Mouse (Mus musculus) liver, embryonic 12.5 days (tissue): ENCODE measurements around the gene Cwc25. TPM values are rescaled to one million over a fixed set of nuclear protein-coding genes. Genes with fewer than 3 reads are reported as not detected.
"Not testable (repeated sequence)": the region's sequence is repeated elsewhere in the genome, so short reads cannot be mapped to it uniquely, and the experiment has no call there.

Experiments used
- ATAC-seq: fragments of 200-750 bp; cut with Nextera tagmentation; 2 replicates; pipeline ENCODE4 v1.8.0; 2017; ENCODE audit warnings: moderate number of reproducible peaks, mild to moderate bottlenecking, moderate library complexity
- H3K27ac ChIP-seq: fragments of 300-500 bp; sonication (generic); 2 replicates; pipeline ENCODE4 v1.5.1; 2016; ENCODE audit warnings: mild to moderate bottlenecking
- H3K27me3 ChIP-seq: fragments of 300-500 bp; sonication (generic); replicated peaks from 2 replicates; pipeline ENCODE4 v1.6.1; 2016; ENCODE audit warnings: mild to moderate bottlenecking, moderate library complexity
- H3K36me3 ChIP-seq: fragments of 300-500 bp; sonication (generic); 2 replicates; pipeline ENCODE4 v1.6.1; 2016; ENCODE audit warnings: mild to moderate bottlenecking, moderate library complexity
- H3K4me1 ChIP-seq: fragments of 300-500 bp; sonication (generic); 2 replicates; pipeline ENCODE4 v1.6.1; 2016
- H3K4me2 ChIP-seq: fragments of 300-500 bp; sonication (generic); 2 replicates; pipeline ENCODE4 v1.6.1; 2016; ENCODE audit warnings: mild to moderate bottlenecking, moderate library complexity
- H3K4me3 ChIP-seq: fragments of 300-500 bp; sonication (generic); 2 replicates; pipeline ENCODE4 v1.5.1; 2016; ENCODE audit warnings: mild to moderate bottlenecking, moderate library complexity
- H3K9ac ChIP-seq: fragments of 300-500 bp; sonication (generic); 2 replicates; pipeline ENCODE4 v1.6.1; 2016; ENCODE audit warnings: mild to moderate bottlenecking, moderate library complexity
- H3K9me3 ChIP-seq: fragments of 300-500 bp; sonication (generic); replicated peaks from 2 replicates; pipeline ENCODE4 v1.6.1; 2016; ENCODE audit warnings: mild to moderate bottlenecking, moderate library complexity
- WGBS: fragments of 180-500 bp; shearing (Covaris S2); methylation state at CpG from one replicate; pipeline ENCODE4 v1.1.7; 2016; ENCODE audit not compliant: insufficient replicate concordance; 5-methylcytosine and 5-hydroxymethylcytosine counted together
- polyA plus RNA-seq: library from polyadenylated mRNA; unstranded; fragments of >200 nt; fragmentation: Nextera tagmentation; extraction: Ambion mirVana; gene quantifications from 2 replicates; pipeline ENCODE4 v1.2.1, GENCODE M21; 2016

Gene Cwc25
- polyA plus RNA-seq, 1 experiment from 2014 or later = 10.7 TPM

DNA sequence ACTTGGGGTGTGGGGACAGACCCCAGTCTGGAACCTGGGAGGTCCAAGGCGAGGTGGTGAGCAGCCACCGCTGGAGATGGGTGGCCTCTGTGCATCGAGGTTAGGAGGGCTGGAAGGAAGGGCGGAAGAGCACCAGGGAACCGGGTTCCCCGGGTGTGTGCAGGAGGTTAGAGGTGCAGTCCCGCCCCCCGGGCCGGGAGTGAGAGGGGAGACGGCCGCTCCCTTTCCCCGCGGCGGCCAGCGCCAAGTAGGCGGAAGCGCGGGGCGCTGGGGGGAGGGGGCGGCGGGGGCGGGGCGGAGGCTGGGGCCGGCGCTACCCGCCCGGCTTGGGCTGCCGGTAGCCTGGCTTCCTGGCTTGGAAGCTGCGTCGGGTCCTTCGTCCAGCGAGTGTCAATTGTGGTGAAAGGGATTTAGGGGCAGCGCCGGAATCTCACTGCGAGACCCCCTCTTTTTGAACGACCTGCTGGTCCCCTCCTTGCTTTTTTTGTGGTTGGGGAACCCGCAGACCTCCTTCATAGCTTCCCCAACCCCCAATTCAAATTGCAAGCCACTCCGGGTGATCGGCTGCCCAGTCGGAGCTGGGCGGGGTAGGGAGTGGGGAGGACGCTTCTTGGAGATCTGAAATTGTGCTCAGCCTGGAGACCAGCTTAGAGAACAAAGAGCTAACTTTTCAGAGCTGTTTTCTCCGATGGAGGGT lies 33.8 kb upstream of the Cwc25 start:
- Histone ChIP-seq H3K4me2 (peak overlapping the region; percentile 98), H3K4me1 (peaks cover 78% of the 10 kb centered on the region), H3K27ac (peak overlapping the region; percentile 85), H3K4me3 (peak overlapping the region; percentile 69), H3K9ac (peak overlapping the region; percentile 77), H3K9me3 (no peaks in the 10 kb centered on the region), H3K36me3 (no peaks in the 10 kb centered on the region), H3K27me3 (no peaks in the 10 kb centered on the region)
- ATAC-seq = peak; percentile 62
- under 1% methylated on average over 39 of the region's 43 CpGs for WGBS

DNA sequence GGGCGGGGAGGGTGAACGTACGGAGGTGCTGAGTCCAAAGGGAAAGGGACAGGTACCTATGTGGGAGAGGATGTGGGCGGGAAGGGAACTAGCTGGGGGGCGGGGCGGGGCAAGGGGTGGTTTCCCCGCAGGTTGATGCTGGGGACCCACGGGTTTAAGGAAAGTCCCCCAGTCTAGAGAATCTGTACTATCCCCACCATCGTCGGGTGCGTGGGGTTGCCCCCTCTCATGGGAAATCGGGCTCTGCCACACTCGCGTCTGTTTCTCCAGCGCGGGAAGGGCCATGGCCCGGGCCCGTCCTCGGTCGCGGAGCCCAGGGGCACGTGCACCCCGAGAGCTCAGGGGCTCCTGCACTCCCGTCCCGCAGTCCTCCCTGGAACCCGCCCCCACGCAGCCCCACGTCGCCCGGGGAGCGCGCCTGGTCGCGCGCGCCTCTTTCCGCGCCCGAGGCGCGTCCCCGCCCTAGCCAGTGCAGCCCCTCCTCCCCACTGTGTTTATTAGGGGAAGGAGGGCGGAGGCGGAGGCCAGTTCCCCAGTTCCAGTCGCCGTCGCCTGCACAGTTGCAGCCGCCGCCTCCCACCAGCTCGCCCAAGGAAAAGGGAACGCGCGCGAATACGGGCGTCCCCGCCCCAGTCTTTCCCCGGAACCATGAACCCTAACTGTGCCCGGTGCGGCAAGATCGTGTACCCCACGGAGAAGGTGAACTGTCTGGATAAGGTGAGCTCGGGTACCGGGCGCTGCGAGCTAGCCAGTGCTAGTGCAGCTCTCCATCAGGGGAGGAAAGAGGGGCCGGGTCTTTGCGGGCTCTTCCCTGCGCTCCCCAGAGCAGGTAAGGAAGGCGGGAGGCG lies 33.0 kb upstream of the Cwc25 start:
- Histone ChIP-seq H3K36me3 (no peaks in the 10 kb centered on the region), H3K27ac (peak overlapping the region; percentile 85), H3K4me2 (peak overlapping the region; percentile 98), H3K27me3 (no peaks in the 10 kb centered on the region), H3K4me3 (peak overlapping the region; percentile 69), H3K9me3 (no peaks in the 10 kb centered on the region), H3K9ac (peak overlapping the region; percentile 77), H3K4me1 (peaks cover 71% of the 10 kb centered on the region)
- WGBS = under 1% methylated on average over 69 of the region's 71 CpGs
- peak; percentile 76 for ATAC-seq

DNA sequence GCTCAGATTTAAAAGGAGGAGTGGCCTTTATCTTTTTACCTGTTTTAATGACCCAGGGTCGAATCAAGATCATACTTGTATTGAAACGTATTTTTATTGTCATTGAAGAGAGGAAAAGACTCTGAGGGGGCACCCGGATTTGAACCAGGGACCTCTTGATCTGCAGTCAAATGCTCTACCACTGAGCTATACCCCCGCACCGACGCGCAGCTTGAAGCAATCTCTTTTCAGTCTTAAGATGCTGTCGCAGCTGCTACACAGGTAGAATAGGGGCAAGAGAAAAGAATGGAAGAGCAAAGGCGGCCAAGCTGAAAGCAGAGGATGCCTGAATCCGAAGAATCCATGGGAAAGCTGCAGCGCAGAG lies 32.4 kb upstream of the Cwc25 start, which contains the start of gene Lasp1:
Gene Lasp1 (plus strand): TSS at position 219 of the 364 bp plus-strand sequence.
- WGBS = under 1% methylated on average over 11 of the region's 11 CpGs
- Histone ChIP-seq H3K4me1 (peaks cover 65% of the 10 kb centered on the region), H3K4me3 (peak within 1 kb of the TSS; percentile 69), H3K9me3 (no peaks in the 10 kb centered on the region), H3K9ac (peak within 1 kb of the TSS; percentile 77), H3K4me2 (peak within 1 kb of the TSS; percentile 98), H3K36me3 (no peaks in the 10 kb centered on the region), H3K27ac (peak within 1 kb of the TSS; percentile 85), H3K27me3 (no peaks in the 10 kb centered on the region)
- peak; percentile 36 for ATAC-seq

DNA sequence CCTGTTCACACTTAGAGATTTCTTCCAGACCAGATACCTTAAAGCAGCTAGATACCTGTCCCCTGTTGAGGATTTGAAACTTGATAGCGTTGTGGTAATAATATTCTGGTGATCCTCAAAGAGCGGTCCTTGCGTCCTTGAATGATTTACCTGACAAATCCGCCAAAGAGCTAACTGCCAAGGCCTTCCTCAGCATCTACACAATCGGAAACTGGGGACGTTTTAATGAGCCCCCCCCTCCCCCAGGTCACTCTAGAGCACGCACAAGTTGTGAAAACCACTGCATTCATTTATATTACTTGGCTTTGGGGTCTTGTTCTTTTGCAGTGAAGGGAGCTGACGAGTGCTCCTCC lies 31.7 kb upstream of the Cwc25 start:
- peaks cover 62% of the 10 kb centered on the region for H3K4me1 ChIP-seq
- H3K36me3 ChIP-seq = no peaks in the 10 kb centered on the region
- no peaks in the 10 kb centered on the region for H3K9me3 ChIP-seq
- peak overlapping the region; percentile 29; the same call in 1 of the 2 replicates for H3K4me3 ChIP-seq
- no peak overlapping the region for H3K27ac ChIP-seq
- 38% methylated on average over 8 of the region's 8 CpGs for WGBS
- H3K27me3 ChIP-seq = no peaks in the 10 kb centered on the region
- no peak overlapping the region for H3K9ac ChIP-seq
- peak overlapping the region; percentile 98 for H3K4me2 ChIP-seq
- no peak for ATAC-seq

DNA sequence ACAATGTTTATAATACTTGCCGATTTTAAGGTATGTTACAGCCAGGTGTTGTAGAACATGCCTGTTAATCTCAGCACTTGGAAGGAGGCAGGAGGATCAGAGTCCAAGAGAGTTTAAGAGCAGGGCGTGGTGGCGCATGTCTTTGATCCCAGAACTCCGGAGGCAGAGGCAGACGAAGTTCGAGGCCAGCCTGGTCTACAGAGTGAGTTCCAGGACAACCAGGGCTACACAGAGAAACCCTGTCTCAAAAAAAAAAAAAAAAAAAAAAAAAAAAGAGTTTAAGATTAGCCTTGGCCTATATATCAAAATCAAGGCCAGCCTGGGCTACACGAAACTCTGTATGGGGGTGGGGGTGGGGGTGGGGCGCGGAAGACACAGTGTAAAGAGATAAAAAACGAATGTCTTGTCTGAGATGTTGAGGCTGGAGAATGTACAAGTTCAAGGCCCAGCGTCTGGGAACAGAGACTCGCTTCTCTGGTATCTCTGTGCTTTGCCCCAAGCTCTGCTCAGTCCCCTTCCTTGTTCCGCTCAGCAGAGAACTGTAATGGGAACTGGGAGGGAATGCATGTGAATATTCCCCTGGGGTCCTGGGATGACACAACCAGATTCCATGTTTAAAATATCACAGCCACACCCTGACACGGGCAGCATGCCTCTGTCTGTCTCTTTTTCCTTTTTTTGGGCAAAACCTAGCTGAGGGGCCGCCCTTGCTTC lies 31.2 kb upstream of the Cwc25 start:
- WGBS = 46% methylated on average over 15 of the region's 15 CpGs
- Histone ChIP-seq H3K4me2 (peak overlapping the region; percentile 98), H3K4me1 (peaks cover 58% of the 10 kb centered on the region)

DNA sequence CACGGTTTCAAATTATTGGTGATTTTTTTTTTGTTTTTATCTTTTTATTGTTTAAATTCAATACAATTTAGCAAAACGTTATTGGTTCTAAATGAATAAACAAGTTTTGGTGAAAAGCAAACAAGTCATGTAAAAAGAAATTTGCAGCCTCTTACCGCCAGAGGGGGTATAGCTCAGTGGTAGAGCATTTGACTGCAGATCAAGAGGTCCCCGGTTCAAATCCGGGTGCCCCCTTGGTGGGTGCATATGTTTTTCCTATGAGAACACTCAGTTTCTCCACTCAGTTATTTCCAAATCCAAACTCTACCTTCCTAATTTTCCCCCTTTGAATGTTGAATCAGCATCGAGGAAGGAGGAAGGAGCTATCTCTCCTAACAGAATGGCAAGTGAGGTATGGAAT lies 30.6 kb upstream of the Cwc25 start:
- H3K4me2 ChIP-seq = no peak overlapping the region; the same call in 1 of the 2 replicates
- no peak overlapping the region for H3K4me3 ChIP-seq
- no peak overlapping the region for H3K9ac ChIP-seq
- H3K4me1 ChIP-seq = peaks cover 52% of the 10 kb centered on the region
- 3% methylated on average over 6 of the region's 6 CpGs for WGBS
- ATAC-seq = no peak
- no peaks in the 10 kb centered on the region for H3K9me3 ChIP-seq
- no peak overlapping the region for H3K27ac ChIP-seq
- no peaks in the 10 kb centered on the region for H3K27me3 ChIP-seq
- H3K36me3 ChIP-seq = no peaks in the 10 kb centered on the region

More for the DNA sequence above, 31.2 kb upstream of the Cwc25 start:
- H3K27me3 ChIP-seq = no peaks in the 10 kb centered on the region
- no peak overlapping the region for H3K27ac ChIP-seq
- no peak for ATAC-seq
- H3K36me3 ChIP-seq = no peaks in the 10 kb centered on the region
- H3K9ac ChIP-seq = no peak overlapping the region
- no peaks in the 10 kb centered on the region for H3K9me3 ChIP-seq
- H3K4me3 ChIP-seq = no peak overlapping the region

DNA sequence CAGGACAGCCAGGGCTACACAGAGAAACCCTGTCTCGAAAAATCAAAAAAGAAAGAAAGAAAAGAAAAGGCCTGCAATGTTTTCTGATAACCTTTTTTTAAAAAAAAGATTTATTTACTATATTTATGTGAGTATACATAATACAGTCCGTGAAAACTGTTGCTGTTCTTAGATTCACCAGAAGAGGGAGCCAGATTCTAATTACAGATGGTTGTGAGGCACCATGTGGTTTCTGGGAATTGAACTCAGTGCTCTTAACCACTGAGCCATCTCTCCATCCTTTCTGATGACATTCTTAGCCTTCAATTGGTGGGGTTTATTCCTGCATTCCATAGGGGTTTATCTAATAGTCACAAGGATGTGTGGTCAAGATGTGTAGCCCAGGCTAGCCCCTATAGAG lies 26.8 kb upstream of the Cwc25 start:
- Histone ChIP-seq H3K36me3 (no peaks in the 10 kb centered on the region), H3K9me3 (no peaks in the 10 kb centered on the region), H3K9ac (no peak overlapping the region), H3K27ac (no peak overlapping the region), H3K4me3 (no peak overlapping the region), H3K4me1 (peaks cover 16% of the 10 kb centered on the region), H3K4me2 (no peak overlapping the region), H3K27me3 (no peaks in the 10 kb centered on the region)
- ATAC-seq = no peak
- WGBS = 3% methylated on average over 2 of the region's 2 CpGs

DNA sequence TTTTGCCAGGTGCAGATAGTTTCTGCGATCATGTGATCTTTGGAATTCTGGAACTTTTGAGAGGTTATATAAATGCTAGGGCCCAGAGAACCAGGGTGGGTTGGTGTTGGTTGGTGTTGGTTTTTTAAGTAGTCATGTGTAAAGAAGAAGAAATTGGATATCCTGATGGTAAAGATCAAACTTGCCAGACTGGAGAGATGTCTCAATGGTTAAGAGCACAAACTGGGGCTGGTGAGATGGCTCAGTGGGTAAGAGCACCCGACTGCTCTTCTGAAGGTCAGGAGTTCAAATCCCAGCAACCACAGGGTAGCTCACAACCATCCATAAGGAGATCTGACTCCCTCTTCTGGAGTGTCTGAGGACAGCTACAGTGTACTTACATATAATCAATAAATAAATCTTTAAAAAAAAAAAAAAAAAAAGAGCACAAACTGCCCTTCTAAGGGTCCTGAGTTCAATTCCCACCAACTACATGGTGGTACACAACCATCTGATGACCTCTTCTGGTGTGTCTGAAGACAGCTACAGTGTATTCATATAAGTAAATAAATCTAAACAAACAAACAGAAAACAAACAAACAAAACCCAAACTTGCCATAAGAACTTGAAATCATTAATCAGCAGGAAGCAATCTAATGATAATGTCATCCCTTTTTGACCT lies 24.6 kb upstream of the Cwc25 start:
- H3K27me3 ChIP-seq, ATAC-seq, H3K9ac ChIP-seq, H3K4me2 ChIP-seq, H3K4me1 ChIP-seq, H3K4me3 ChIP-seq, H3K9me3 ChIP-seq, H3K36me3 ChIP-seq, H3K27ac ChIP-seq: not testable (repeated sequence)
- WGBS = 64% methylated on average over 2 of the region's 2 CpGs

DNA sequence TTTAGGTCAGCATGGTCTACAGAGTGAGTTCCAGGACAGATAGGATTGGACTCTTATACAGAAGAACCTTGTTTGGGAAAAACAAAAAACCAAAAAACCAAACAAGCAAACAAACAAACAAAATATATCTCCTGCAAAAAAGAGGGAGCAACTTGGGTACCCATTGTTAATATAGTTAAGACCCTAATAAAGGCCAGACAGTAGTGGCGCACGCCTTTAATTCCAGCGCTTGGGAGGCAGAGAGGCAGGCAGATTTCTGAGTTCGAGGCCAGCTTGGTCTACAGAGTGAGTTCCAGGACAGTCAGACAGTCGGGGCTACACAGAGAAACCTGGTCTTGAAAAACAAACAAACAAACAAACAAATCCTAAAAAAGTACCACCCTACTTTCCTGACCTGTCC lies 23.4 kb upstream of the Cwc25 start:
- no peaks in the 10 kb centered on the region; the same call in 1 of the 2 replicates for H3K27me3 ChIP-seq
- no peak overlapping the region for H3K4me3 ChIP-seq
- H3K4me1 ChIP-seq = no peaks in the 10 kb centered on the region
- no peak overlapping the region for H3K4me2 ChIP-seq
- 67% methylated on average over 5 of the region's 5 CpGs for WGBS
- H3K27ac ChIP-seq = no peak overlapping the region
- H3K9ac ChIP-seq = no peak overlapping the region
- no peak for ATAC-seq
- H3K36me3 ChIP-seq = no peaks in the 10 kb centered on the region
- no peaks in the 10 kb centered on the region for H3K9me3 ChIP-seq

DNA sequence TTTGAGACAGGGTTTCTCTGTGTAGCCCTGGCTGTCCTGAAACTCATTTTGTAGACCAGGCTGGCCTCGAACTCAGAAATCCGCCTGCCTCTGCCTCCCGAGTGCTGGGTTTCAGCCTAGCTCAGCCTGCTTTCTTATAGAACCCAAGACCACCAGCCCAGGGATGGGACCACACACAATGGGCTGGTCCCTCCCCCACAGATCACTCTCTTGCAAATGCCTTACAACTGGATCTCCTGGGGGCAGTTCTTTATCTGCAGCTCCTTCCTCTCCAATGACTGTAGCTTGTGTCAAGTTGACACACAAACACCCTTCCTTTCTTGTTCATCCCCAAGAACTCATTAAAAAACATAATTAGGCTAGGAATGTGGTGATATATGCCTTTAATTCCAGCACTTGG lies 21.6 kb upstream of the Cwc25 start:
- Histone ChIP-seq H3K27ac (no peak overlapping the region), H3K9me3 (no peaks in the 10 kb centered on the region), H3K9ac (no peak overlapping the region), H3K27me3 (no peaks in the 10 kb centered on the region; the same call in 1 of the 2 replicates), H3K4me2 (no peak overlapping the region), H3K36me3 (0 out of 2 replicates have a peak, but pooled peaks cover 3% of the 10 kb centered on the region), H3K4me1 (peaks cover 6% of the 10 kb centered on the region), H3K4me3 (no peak overlapping the region)
- 75% methylated on average over 3 of the region's 3 CpGs for WGBS
- ATAC-seq = no peak

DNA sequence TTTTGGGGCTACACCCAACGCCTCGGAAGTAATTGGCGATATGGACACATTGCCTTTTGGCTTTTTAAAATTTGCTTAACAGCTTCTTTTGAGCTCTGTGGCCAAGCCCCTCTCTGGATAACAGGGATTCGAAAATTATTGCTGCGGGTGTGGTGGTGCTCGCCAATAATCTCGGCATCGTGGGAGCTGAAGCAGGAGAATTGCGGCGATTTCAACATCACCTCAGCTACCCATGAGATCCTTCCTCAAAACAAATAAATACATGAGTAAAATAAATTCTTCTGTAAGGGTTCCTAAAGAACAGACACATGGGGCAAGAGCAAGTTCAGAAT lies 16.2 kb upstream of the Cwc25 start:
- Histone ChIP-seq H3K9me3 (no peaks in the 10 kb centered on the region), H3K27me3 (no peaks in the 10 kb centered on the region; the same call in 1 of the 2 replicates), H3K4me3 (peak overlapping the region; percentile 80), H3K27ac (peak overlapping the region; percentile 88), H3K4me2 (peak overlapping the region; percentile 74), H3K4me1 (peaks cover 36% of the 10 kb centered on the region), H3K9ac (peak overlapping the region; percentile 64), H3K36me3 (peaks cover 43% of the 10 kb centered on the region)
- no peak; the same call in 1 of the 2 replicates for ATAC-seq
- under 1% methylated on average over 10 of the region's 10 CpGs for WGBS
